Mouse (Mus musculus): ENCODE measurements around the gene Olfr224. TPM values are rescaled to one million over a fixed set of nuclear protein-coding genes. Genes with fewer than 3 reads are reported as not detected.

Olfr224 gene
- polyA plus RNA-seq, 1 experiment from 2014 or later = not detected

Other genes with a start within 250 kb of the Olfr224 start
- 37.8 and 42.6 TPM in 2 replicates for gene Zfp672, start 240.2 kb downstream of the Olfr224 start, polyA plus RNA-seq (2015; fragmentation: Nextera tagmentation; extraction: Ambion mirVana)
- gene Sh3bp5l, start 239.8 kb downstream of the Olfr224 start, polyA plus RNA-seq (2015; fragmentation: Nextera tagmentation; extraction: Ambion mirVana) = 30.7 and 30.8 TPM in 2 replicates
- 237 and 326 TPM in 2 replicates for gene Lypd8, start 191.5 kb downstream of the Olfr224 start, polyA plus RNA-seq (2015; fragmentation: Nextera tagmentation; extraction: Ambion mirVana)
- 0.19 and 0.24 TPM in 2 replicates for gene 1810065E05Rik, start 149.4 kb downstream of the Olfr224 start, polyA plus RNA-seq (2015; fragmentation: Nextera tagmentation; extraction: Ambion mirVana)
- not detected in 2 replicates for gene Gm12253, start 138.0 kb downstream of the Olfr224 start, polyA plus RNA-seq (2015; fragmentation: Nextera tagmentation; extraction: Ambion mirVana)
- gene Lypd9, start 117.6 kb downstream of the Olfr224 start, polyA plus RNA-seq (2015; fragmentation: Nextera tagmentation; extraction: Ambion mirVana) = not detected in 2 replicates
- not detected in 2 replicates for gene Olfr30, start 108.3 kb downstream of the Olfr224 start, polyA plus RNA-seq (2015; fragmentation: Nextera tagmentation; extraction: Ambion mirVana)
- gene Olfr332, start 78.0 kb downstream of the Olfr224 start, polyA plus RNA-seq (2015; fragmentation: Nextera tagmentation; extraction: Ambion mirVana) = not detected in 2 replicates
- not detected in 2 replicates for gene Olfr331, start 68.0 kb downstream of the Olfr224 start, polyA plus RNA-seq (2015; fragmentation: Nextera tagmentation; extraction: Ambion mirVana)
- gene Olfr330, start 35.7 kb downstream of the Olfr224 start, polyA plus RNA-seq (2015; fragmentation: Nextera tagmentation; extraction: Ambion mirVana) = not detected in 2 replicates
- gene Olfr329-ps, start 24.1 kb downstream of the Olfr224 start, polyA plus RNA-seq (2015; fragmentation: Nextera tagmentation; extraction: Ambion mirVana) = not detected in 2 replicates
- gene Olfr328, start 14.9 kb downstream of the Olfr224 start, polyA plus RNA-seq (2015; fragmentation: Nextera tagmentation; extraction: Ambion mirVana) = 0.06 TPM in 1 of 2 replicates, not detected in the other
- not detected in 2 replicates for gene Olfr325, start 7.2 kb upstream of the Olfr224 start, polyA plus RNA-seq (2015; fragmentation: Nextera tagmentation; extraction: Ambion mirVana)
- gene Olfr324, start 24.6 kb upstream of the Olfr224 start, polyA plus RNA-seq (2015; fragmentation: Nextera tagmentation; extraction: Ambion mirVana) = not detected in 2 replicates
- 0.84 and 2.3 TPM in 2 replicates for gene 2210407C18Rik, start 45.5 kb upstream of the Olfr224 start, polyA plus RNA-seq (2015; fragmentation: Nextera tagmentation; extraction: Ambion mirVana)
- gene Olfr323, start 59.9 kb upstream of the Olfr224 start, polyA plus RNA-seq (2015; fragmentation: Nextera tagmentation; extraction: Ambion mirVana) = not detected in 2 replicates
- gene Trim58, start 69.9 kb upstream of the Olfr224 start, polyA plus RNA-seq (2015; fragmentation: Nextera tagmentation; extraction: Ambion mirVana) = 0.45 and 1.2 TPM in 2 replicates
- gene Olfr322, start 88.2 kb upstream of the Olfr224 start, polyA plus RNA-seq (2015; fragmentation: Nextera tagmentation; extraction: Ambion mirVana) = not detected in 2 replicates
- not detected in 2 replicates for gene Olfr320, start 110.5 kb upstream of the Olfr224 start, polyA plus RNA-seq (2015; fragmentation: Nextera tagmentation; extraction: Ambion mirVana)
- not detected in 2 replicates for gene Olfr319, start 128.6 kb upstream of the Olfr224 start, polyA plus RNA-seq (2015; fragmentation: Nextera tagmentation; extraction: Ambion mirVana)
- not detected in 2 replicates for gene Olfr318, start 153.5 kb upstream of the Olfr224 start, polyA plus RNA-seq (2015; fragmentation: Nextera tagmentation; extraction: Ambion mirVana)
- not detected in 2 replicates for gene Olfr317, start 168.7 kb upstream of the Olfr224 start, polyA plus RNA-seq (2015; fragmentation: Nextera tagmentation; extraction: Ambion mirVana)
- gene Olfr316, start 182.2 kb upstream of the Olfr224 start, polyA plus RNA-seq (2015; fragmentation: Nextera tagmentation; extraction: Ambion mirVana) = not detected in 2 replicates
- gene Olfr315, start 202.6 kb upstream of the Olfr224 start, polyA plus RNA-seq (2015; fragmentation: Nextera tagmentation; extraction: Ambion mirVana) = not detected in 2 replicates
- not detected in 2 replicates for gene Olfr314, start 212.4 kb upstream of the Olfr224 start, polyA plus RNA-seq (2015; fragmentation: Nextera tagmentation; extraction: Ambion mirVana)
- 9.6 and 14.0 TPM in 2 replicates for gene Fam183b, start 231.4 kb upstream of the Olfr224 start, polyA plus RNA-seq (2015; fragmentation: Nextera tagmentation; extraction: Ambion mirVana)
- not detected in 2 replicates for gene Olfr313, start 244.4 kb upstream of the Olfr224 start, polyA plus RNA-seq (2015; fragmentation: Nextera tagmentation; extraction: Ambion mirVana)

Measured in stomach, embryonic 15.5 days (tissue).